Mouse (Mus musculus): Measurements from ENCODE around the gene H1fx.
"Not testable (repeated sequence)": the region's sequence is repeated elsewhere in the genome, so short reads cannot be mapped to it uniquely, and the experiment has no call there.

DNA sequence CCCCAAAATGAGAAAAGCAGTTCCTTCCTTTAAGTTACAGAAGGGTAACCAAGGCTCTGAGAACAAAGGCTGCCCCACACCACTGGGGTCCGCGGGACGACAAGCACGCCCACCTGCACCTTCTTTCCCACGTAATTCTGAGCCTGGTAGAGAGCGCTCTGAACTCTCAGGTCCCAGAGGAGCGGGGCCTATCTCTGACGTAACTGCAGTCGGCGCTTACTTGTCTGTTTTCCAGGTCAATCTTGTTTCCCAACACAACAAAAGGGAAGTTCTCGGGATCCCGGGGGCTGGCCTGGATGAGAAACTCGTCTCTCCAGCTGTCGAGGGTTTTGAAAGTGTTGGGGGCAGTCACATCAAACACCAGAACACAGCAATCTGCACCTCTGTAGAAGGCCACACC is 23.3 kb upstream of the H1fx start:
- TF ChIP-seq CTCF, EP300 (IDR thresholded peaks at IDR 0.05; ENCODE audit: low read depth): not testable (repeated sequence)
